Mouse (Mus musculus) small intestine, adult 2 months (tissue): ENCODE measurements around the gene Vgll4. TPM values are rescaled to one million over a fixed set of nuclear protein-coding genes. Genes with fewer than 3 reads are reported as not detected.

Source experiments
- H3K27ac ChIP-seq: fragments of 200-500 bp; 2 replicates; pipeline ENCODE4 v1.5.1; 2012; ENCODE audit warnings: low read depth, low read length, control low read depth, inconsistent platforms; ENCODE audit not compliant: insufficient read depth
- H3K27me3 ChIP-seq: fragments of 200-500 bp; 2 replicates; pipeline ENCODE4 v1.6.1; 2012; ENCODE audit warnings: mild to moderate bottlenecking, moderate library complexity, low read length, inconsistent platforms; ENCODE audit not compliant: control insufficient read depth, insufficient read depth
- H3K36me3 ChIP-seq: fragments of 200-500 bp; 2 replicates; pipeline ENCODE4 v1.6.1; 2012; ENCODE audit warnings: mild to moderate bottlenecking, low read length, control low read depth, inconsistent platforms; ENCODE audit not compliant: control insufficient read depth, insufficient read depth
- H3K4me1 ChIP-seq: fragments of 200-500 bp; 2 replicates; pipeline ENCODE4 v1.6.1; 2012; ENCODE audit warnings: low read length, inconsistent platforms, mixed read lengths; ENCODE audit not compliant: control insufficient read depth, insufficient read depth, insufficient read length
- H3K4me3 ChIP-seq: fragments of 200-500 bp; 2 replicates; pipeline ENCODE4 v1.5.1; 2012; ENCODE audit warnings: low read depth, mild to moderate bottlenecking, control low read depth, inconsistent platforms, low read length, moderate library complexity
- CTCF ChIP-seq: fragments of 200-500 bp; IDR thresholded peaks from 2 replicates; pipeline ENCODE4 v1.5.1; 2012; ENCODE audit warnings: low read depth, mild to moderate bottlenecking, control low read depth, inconsistent platforms, low read length, moderate library complexity, mixed read lengths; ENCODE audit not compliant: insufficient replicate concordance, insufficient read length; ENCODE audit errors: extremely low read depth
- POLR2A ChIP-seq: fragments of 200-500 bp; IDR thresholded peaks from 2 replicates; pipeline ENCODE4 v1.6.1; 2012; ENCODE audit warnings: low read depth, mild to moderate bottlenecking, control low read depth, inconsistent platforms, low read length, moderate library complexity
- WGBS: fragments of 180-500 bp; shearing (Covaris S2); methylation state at CpG from one replicate; pipeline ENCODE4 v1.1.7; 2018; 5-methylcytosine and 5-hydroxymethylcytosine counted together
- polyA plus RNA-seq: library from polyadenylated mRNA; depleted of rRNA; stranded (reverse); fragments of >200 nt; gene quantifications from 2 replicates; pipeline ENCODE4 v1.2.3, GENCODE M21; 2012

Gene Vgll4
- polyA plus RNA-seq, 1 experiment: 48.1 TPM

GRCm38 (mm10) chr6:114918994-114919393 lies 50.8 kb downstream of the Vgll4 start:
- H3K36me3 ChIP-seq: no peaks in the 10 kb centered on the region
- H3K27ac ChIP-seq: peak overlapping the region; percentile 76
- 34% methylated on average over 9 of the region's 9 CpGs for WGBS
- peaks cover 45% of the 10 kb centered on the region for H3K4me1 ChIP-seq
- TF ChIP-seq CTCF (no peak), POLR2A (no peak)
- peak overlapping the region; percentile 42 for H3K4me3 ChIP-seq
- no peaks in the 10 kb centered on the region for H3K27me3 ChIP-seq

GRCm38 (mm10) chr6:114917770-114918635 lies 51.8 kb downstream of the Vgll4 start:
- no peak for TF ChIP-seq CTCF
- no peak for TF ChIP-seq POLR2A
- peak overlapping the region; percentile 76 for H3K27ac ChIP-seq
- no peaks in the 10 kb centered on the region for H3K27me3 ChIP-seq
- H3K4me3 ChIP-seq: peak overlapping the region; percentile 12; the same call in 1 of the 2 replicates
- H3K4me1 ChIP-seq: peaks cover 46% of the 10 kb centered on the region
- no peaks in the 10 kb centered on the region for H3K36me3 ChIP-seq
- 38% methylated on average over 14 of the region's 14 CpGs for WGBS

GRCm38 (mm10) chr6:114917129-114917528 lies 52.7 kb downstream of the Vgll4 start:
- 10% methylated on average over 11 of the region's 11 CpGs for WGBS
- peak overlapping the region; percentile 1; the same call in 1 of the 2 replicates for H3K4me3 ChIP-seq
- no peak for TF ChIP-seq CTCF
- TF ChIP-seq POLR2A: no peak
- peaks cover 46% of the 10 kb centered on the region for H3K4me1 ChIP-seq
- no peaks in the 10 kb centered on the region for H3K36me3 ChIP-seq
- H3K27me3 ChIP-seq: no peaks in the 10 kb centered on the region
- peak overlapping the region; percentile 46 for H3K27ac ChIP-seq

GRCm38 (mm10) chr6:114916715-114916992 lies 53.1 kb downstream of the Vgll4 start:
- no peaks in the 10 kb centered on the region for H3K36me3 ChIP-seq
- H3K4me3 ChIP-seq: peak overlapping the region; percentile 7; the same call in 1 of the 2 replicates
- TF ChIP-seq POLR2A: no peak
- TF ChIP-seq CTCF: no peak
- no peaks in the 10 kb centered on the region for H3K27me3 ChIP-seq
- H3K27ac ChIP-seq: peak overlapping the region; percentile 50
- WGBS: 2% methylated on average over 5 of the region's 5 CpGs
- H3K4me1 ChIP-seq: peaks cover 46% of the 10 kb centered on the region

- peak overlapping the region; percentile 50 for H3K27ac ChIP-seq
- no peaks in the 10 kb centered on the region for H3K27me3 ChIP-seq
- TF ChIP-seq POLR2A: no peak
- TF ChIP-seq CTCF: no peak
- no peaks in the 10 kb centered on the region for H3K36me3 ChIP-seq
- WGBS: 20% methylated on average over 19 of the region's 19 CpGs
- peak overlapping the region; percentile 7; the same call in 1 of the 2 replicates for H3K4me3 ChIP-seq
- H3K4me1 ChIP-seq: peaks cover 46% of the 10 kb centered on the region
These were observed 53.7 kb downstream of the Vgll4 start for GRCm38 (mm10) chr6:114915915-114916714.

GRCm38 (mm10) chr6:114914041-114914716 lies 55.6 kb downstream of the Vgll4 start:
- Histone ChIP-seq H3K36me3 (no peaks in the 10 kb centered on the region), H3K4me1 (peaks cover 43% of the 10 kb centered on the region), H3K4me3 (no peak overlapping the region), H3K27me3 (no peaks in the 10 kb centered on the region), H3K27ac (no peak overlapping the region)
- WGBS: 62% methylated on average over 10 of the region's 10 CpGs
- TF ChIP-seq CTCF (no peak), POLR2A (no peak)
